Comparison of ENCODE assay signal across 23 mouse cellular contexts in the genomic region with DNA sequence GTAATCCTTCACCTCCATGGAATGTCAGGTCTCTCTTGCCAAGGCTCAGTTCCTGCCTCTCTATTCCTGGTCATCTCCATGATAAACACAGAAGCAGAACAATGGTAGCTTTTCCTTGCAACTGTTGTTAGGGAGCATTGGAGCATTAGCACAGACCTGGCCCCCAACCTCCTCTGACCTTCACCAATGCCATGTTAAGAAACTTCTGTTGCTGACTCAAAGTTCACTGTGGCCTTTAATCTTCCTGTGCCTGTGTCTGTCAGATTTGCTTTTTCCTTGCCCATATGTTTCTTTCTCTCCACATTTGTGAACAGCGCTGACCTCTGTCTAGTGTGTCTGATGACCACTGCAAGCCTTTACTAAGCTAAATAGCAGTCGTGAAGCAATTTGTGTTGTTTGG.
DNase-seq lines count a peak whose midpoint lies in the region; ATAC-seq lines count a peak whose summit lies in the region.
"Had no signal": no experiment of that assay in that cellular context is flagged by ENCODE, and none has a peak within 500 bp of the region (broad histone marks: within the 10 kb centered on the region; RNA-seq: fewer than 3 reads in every experiment).

No protein-coding gene starts in this region.

- H3K4me1 ChIP-seq in midbrain, embryonic 11.5 days (ENCODE audit: control insufficient read depth, insufficient read depth, low read length) = no peaks in the 10 kb centered on the region
- H3K4me1 ChIP-seq in midbrain, embryonic 14.5 days (ENCODE audit: control insufficient read depth, insufficient read depth, low read length) = no peaks in the 10 kb centered on the region
- no peaks in the 10 kb centered on the region for H3K4me1 ChIP-seq in kidney, embryonic 14.5 days (ENCODE audit: control insufficient read depth, insufficient read depth, low read length)
- H3K4me1 ChIP-seq in hindbrain, embryonic 14.5 days (replicated peaks; ENCODE audit: control insufficient read depth, insufficient read depth, low read length) = peaks cover 7% of the 10 kb centered on the region; the same call in 1 of the 2 replicates
- H3K4me1 ChIP-seq: forebrain, embryonic 10.5 days had no signal

- ATAC-seq in midbrain, embryonic 11.5 days (ENCODE audit: low FRiP score) = no peak
- no peak for ATAC-seq in midbrain, embryonic 14.5 days (ENCODE audit: low FRiP score, low TSS enrichment)
- ATAC-seq in kidney, embryonic 14.5 days (ENCODE audit: low FRiP score, low TSS enrichment) = no peak
- ATAC-seq in hindbrain, embryonic 14.5 days (ENCODE audit: low FRiP score) = no peak
- ATAC-seq: CD4-positive, CD25-positive, alpha-beta regulatory T cell, adult 4 months; forebrain, embryonic 14.5 days; forebrain, postnatal 0 days; hindbrain, postnatal 0 days; inflammation-experienced regulatory T-cells, adult 6 months; intestine, embryonic 16.5 days had no signal

- no peak overlapping the region for H3K4me3 ChIP-seq in midbrain, embryonic 11.5 days (ENCODE audit: low read depth, low read length)
- H3K4me3 ChIP-seq in midbrain, embryonic 14.5 days (replicated peaks; ENCODE audit: low read depth, low read length) = no peak overlapping the region
- H3K4me3 ChIP-seq in kidney, embryonic 14.5 days (ENCODE audit: low read length) = no peak overlapping the region
- H3K4me3 ChIP-seq in hindbrain, embryonic 14.5 days (replicated peaks; ENCODE audit: low read length) = no peak overlapping the region
- H3K4me3 ChIP-seq: forebrain, embryonic 10.5 days; gastrocnemius, adult 2 months; hindbrain, embryonic 13.5 days had no signal

- no peaks in the 10 kb centered on the region for H3K36me3 ChIP-seq in midbrain, embryonic 11.5 days (ENCODE audit: control insufficient read depth, insufficient read depth, low read length)
- H3K36me3 ChIP-seq in midbrain, embryonic 14.5 days (ENCODE audit: control insufficient read depth, insufficient read depth, low read length) = no peaks in the 10 kb centered on the region
- H3K36me3 ChIP-seq in kidney, embryonic 14.5 days (ENCODE audit: control insufficient read depth, insufficient read depth, low read length) = no peaks in the 10 kb centered on the region
- H3K36me3 ChIP-seq in hindbrain, embryonic 14.5 days (replicated peaks; ENCODE audit: control insufficient read depth, insufficient read depth) = no peaks in the 10 kb centered on the region
- H3K36me3 ChIP-seq: forebrain, embryonic 10.5 days; hindbrain, embryonic 13.5 days had no signal

- no peaks in the 10 kb centered on the region for H3K27me3 ChIP-seq in midbrain, embryonic 11.5 days (ENCODE audit: control insufficient read depth, insufficient read depth, low read length)
- no peaks in the 10 kb centered on the region for H3K27me3 ChIP-seq in midbrain, embryonic 14.5 days (ENCODE audit: control insufficient read depth, insufficient read depth, low read length)
- no peaks in the 10 kb centered on the region for H3K27me3 ChIP-seq in kidney, embryonic 14.5 days (ENCODE audit: control insufficient read depth, insufficient read depth, low read length)
- H3K27me3 ChIP-seq in hindbrain, embryonic 14.5 days (ENCODE audit: control insufficient read depth, insufficient read depth, low read length) = no peaks in the 10 kb centered on the region
- H3K27me3 ChIP-seq: hindbrain, embryonic 13.5 days had no signal

- H3K27ac ChIP-seq in midbrain, embryonic 11.5 days (ENCODE audit: low read depth, low read length) = no peak overlapping the region
- no peak overlapping the region for H3K27ac ChIP-seq in midbrain, embryonic 14.5 days (replicated peaks; ENCODE audit: low read depth, low read length)
- no peak overlapping the region for H3K27ac ChIP-seq in kidney, embryonic 14.5 days (ENCODE audit: low read depth, low read length)
- H3K27ac ChIP-seq in hindbrain, embryonic 14.5 days = no peak overlapping the region
- H3K27ac ChIP-seq: forebrain, embryonic 10.5 days; gastrocnemius, adult 2 months; hindbrain, embryonic 13.5 days; hindbrain, postnatal 0 days had no signal

- no peaks in the 10 kb centered on the region for H3K9me3 ChIP-seq in midbrain, embryonic 11.5 days (ENCODE audit: control insufficient read depth, low read length)
- H3K9me3 ChIP-seq in midbrain, embryonic 14.5 days (ENCODE audit: control insufficient read depth, low read length) = no peaks in the 10 kb centered on the region
- H3K9me3 ChIP-seq in kidney, embryonic 14.5 days (ENCODE audit: control insufficient read depth, low read length) = no peaks in the 10 kb centered on the region
- no peaks in the 10 kb centered on the region for H3K9me3 ChIP-seq in hindbrain, embryonic 14.5 days (ENCODE audit: control insufficient read depth, low read length)
- H3K9me3 ChIP-seq: forebrain, embryonic 10.5 days; hindbrain, embryonic 13.5 days had no signal

- H3K4me2 ChIP-seq in midbrain, embryonic 11.5 days = no peak overlapping the region
- no peak overlapping the region for H3K4me2 ChIP-seq in midbrain, embryonic 14.5 days (ENCODE audit: low read length)
- no peak overlapping the region for H3K4me2 ChIP-seq in kidney, embryonic 14.5 days (replicated peaks; ENCODE audit: low read depth, low read length)
- H3K4me2 ChIP-seq in hindbrain, embryonic 14.5 days (replicated peaks) = no peak overlapping the region
- H3K4me2 ChIP-seq: heart, embryonic 11.5 days; hindbrain, embryonic 13.5 days had no signal

- no peak overlapping the region for H3K9ac ChIP-seq in midbrain, embryonic 11.5 days (ENCODE audit: low read length)
- H3K9ac ChIP-seq in midbrain, embryonic 14.5 days (replicated peaks; ENCODE audit: low read length) = no peak overlapping the region
- no peak overlapping the region for H3K9ac ChIP-seq in kidney, embryonic 14.5 days (ENCODE audit: low read depth, low read length)
- H3K9ac ChIP-seq in hindbrain, embryonic 14.5 days = no peak overlapping the region
- H3K9ac ChIP-seq: forebrain, postnatal 0 days; hindbrain, embryonic 13.5 days had no signal

- WGBS in midbrain, embryonic 11.5 days = 82% methylated on average over 2 of the region's 2 CpGs
- WGBS in midbrain, embryonic 14.5 days = 76% methylated on average over 2 of the region's 2 CpGs
- 70% methylated on average over 2 of the region's 2 CpGs for WGBS in kidney, embryonic 14.5 days
- WGBS in hindbrain, embryonic 14.5 days = 61% methylated on average over 2 of the region's 2 CpGs

- peak; percentile 78 for DNase-seq in midbrain, embryonic 11.5 days (ENCODE audit: low spot score, missing footprints)
- no peak for DNase-seq in midbrain, embryonic 14.5 days
- peak; percentile 79 for DNase-seq in adrenal gland, adult 2 months
- peak; percentile 57 for DNase-seq in adrenal gland, postnatal 14 days
- no peak for DNase-seq in hindbrain, embryonic 14.5 days (ENCODE audit: low spot score)
- no peak for DNase-seq in right cerebral cortex, adult 2 months (ENCODE audit: low spot score in 2 of 2)
- DNase-seq: cerebellum, adult 18-20 months; cerebellum, adult 9-10 months; cerebellum, postnatal 14 days; forebrain, postnatal 0 days; gastrocnemius, adult 2 months; gastrocnemius, postnatal 14 days; heart, adult 11 months; kidney, adult 2 months had no signal

Comparison
In these comparisons a context has a peak if more than half of its experiments do, and no peak if none do; other contexts are left out.
1. DNase-seq: peak in midbrain, embryonic 11.5 days (single experiment), adrenal gland, adult 2 months (single experiment) and adrenal gland, postnatal 14 days (single experiment); none in midbrain, embryonic 14.5 days (single experiment), hindbrain, embryonic 14.5 days (single experiment) and right cerebral cortex, adult 2 months (0 of 2).